Mouse (Mus musculus) testis, adult 2 months (tissue): ENCODE measurements around the gene Clec11a.

Source experiments
- CTCF ChIP-seq: fragments of 200-500 bp; IDR thresholded peaks from 2 replicates; pipeline ENCODE4 v1.5.1; 2012; ENCODE audit warnings: low read depth, mild to moderate bottlenecking, inconsistent platforms, low read length, moderate library complexity; ENCODE audit not compliant: control insufficient read depth, insufficient read depth, insufficient replicate concordance
- POLR2A ChIP-seq: fragments of 200-500 bp; IDR thresholded peaks from 2 replicates; pipeline ENCODE4 v1.6.1; 2012; ENCODE audit warnings: low read depth, mild to moderate bottlenecking, inconsistent platforms, low read length, moderate library complexity; ENCODE audit not compliant: control insufficient read depth

- TF ChIP-seq CTCF (no peak), POLR2A (peak; percentile 42; the same call in 1 of the 2 replicates)
These were observed 45.6 kb downstream of the Clec11a start, which contains the start of gene Gm15517 for GRCm38 (mm10) chr7:44261147-44261546.
